Mouse (Mus musculus): ENCODE data around the gene Fstl1.
A peak's percentile ranks its signal among the peaks of the same experiment; 100 is the strongest.

Fstl1 gene

DNA sequence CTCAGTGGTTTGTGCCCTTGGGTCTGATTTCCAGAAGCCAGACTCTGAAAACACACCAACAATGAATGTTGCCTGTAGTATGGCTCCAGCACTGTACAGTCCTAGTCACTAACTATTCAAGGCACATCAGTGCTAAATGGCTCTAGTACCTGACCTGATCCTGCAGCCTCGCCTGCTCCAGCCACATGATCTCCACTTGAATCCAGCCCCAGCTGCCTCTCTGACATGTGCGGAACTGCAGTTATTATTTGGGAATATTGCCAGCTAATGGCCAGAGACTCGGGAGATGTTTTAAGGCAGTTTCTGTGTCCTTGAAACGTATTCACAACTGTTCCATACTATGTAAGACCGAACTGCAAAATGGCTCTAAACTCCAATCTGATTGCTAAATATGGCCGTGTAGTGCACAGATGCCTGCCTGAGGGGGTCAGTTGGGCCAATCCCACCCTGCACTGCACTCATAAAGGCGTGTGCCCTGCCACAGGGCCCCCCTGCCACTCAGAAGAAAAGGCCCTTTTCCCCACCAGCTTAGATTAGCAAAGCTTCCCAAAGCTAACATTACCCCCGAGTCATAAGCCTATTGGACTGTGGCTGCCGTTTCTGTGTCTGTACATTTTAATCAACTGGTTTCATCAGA is 11.0 kb downstream of the Fstl1 start:
- DNase-seq (ENCODE audit: low read depth, low spot score), result no peak

DNA sequence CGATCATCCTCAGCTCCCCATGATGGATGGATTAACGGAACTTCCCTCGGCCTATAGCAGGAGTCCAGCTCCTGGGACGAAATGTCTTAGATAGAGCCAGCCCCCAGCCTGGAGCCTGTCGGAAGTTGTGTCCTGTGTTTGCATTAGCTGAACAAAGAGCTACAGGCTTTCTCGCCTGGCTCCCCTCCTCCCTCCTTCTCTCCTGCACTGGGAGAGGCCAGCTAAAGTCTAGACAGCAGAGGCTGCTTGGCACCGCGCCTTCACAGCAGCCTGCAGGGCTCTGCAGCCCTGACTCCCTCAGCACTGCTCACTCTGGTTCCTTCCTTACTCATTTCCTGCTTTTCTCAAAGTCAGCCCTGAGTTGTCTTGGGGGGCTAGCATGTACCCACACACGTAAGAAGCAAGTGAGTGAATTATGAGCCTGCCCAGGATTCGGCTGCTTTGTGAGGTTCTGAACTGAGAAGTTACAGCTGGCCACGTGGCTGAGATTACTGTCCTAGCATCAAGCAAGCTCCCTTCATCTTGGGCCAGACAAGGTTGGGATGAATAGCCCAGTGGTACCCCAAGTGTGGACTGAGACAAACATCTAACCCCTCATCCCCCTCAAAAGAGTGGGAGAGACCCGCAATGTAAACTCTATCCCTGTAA is 11.8 kb downstream of the Fstl1 start:
- no peak for DNase-seq (ENCODE audit: low read depth, low spot score)

DNA sequence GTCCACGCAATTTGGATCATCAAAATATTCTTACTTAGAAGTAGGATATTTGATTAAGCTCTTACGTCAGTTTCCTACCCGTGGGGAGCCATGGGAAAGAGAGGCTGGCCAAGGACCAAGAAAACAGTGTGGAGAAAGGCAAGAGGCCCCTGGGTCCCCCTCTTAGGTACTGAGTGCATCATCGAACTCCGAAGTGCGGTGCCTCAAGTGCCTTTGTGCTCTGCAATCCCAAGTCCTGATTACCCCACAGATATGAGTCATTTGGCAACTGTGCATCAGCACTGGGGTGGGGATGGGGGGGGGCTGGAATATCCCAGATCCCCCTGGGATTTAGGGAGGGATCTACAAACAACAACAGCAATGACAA is 12.3 kb downstream of the Fstl1 start:
- no peak for DNase-seq (ENCODE audit: low read depth, low spot score)

DNA sequence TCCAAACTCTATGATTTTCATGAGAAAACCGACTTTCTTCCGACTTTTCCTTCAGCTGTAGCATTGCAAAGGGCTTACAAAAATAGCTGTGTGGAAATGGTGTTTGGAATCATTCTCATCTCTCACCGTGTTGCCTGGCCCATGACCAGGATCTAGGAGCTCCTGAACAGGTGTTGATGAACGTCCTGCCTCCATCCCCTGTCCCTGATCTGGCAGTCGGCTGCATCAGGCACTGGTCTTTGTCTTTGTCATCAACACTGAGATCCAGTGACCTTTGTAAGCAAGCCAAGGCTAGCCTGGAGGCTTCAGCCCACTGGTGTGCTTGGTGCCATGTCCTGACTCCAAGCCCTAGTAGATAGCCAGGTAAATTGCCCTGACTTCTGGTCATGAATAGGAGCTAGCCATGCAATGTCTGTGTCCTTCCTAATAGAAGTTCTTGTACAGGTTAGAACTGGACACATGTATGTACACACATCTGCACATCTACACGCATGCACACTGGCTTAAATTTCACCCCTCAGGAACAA is 12.8 kb downstream of the Fstl1 start:
- no peak for DNase-seq (ENCODE audit: low read depth, low spot score)

DNA sequence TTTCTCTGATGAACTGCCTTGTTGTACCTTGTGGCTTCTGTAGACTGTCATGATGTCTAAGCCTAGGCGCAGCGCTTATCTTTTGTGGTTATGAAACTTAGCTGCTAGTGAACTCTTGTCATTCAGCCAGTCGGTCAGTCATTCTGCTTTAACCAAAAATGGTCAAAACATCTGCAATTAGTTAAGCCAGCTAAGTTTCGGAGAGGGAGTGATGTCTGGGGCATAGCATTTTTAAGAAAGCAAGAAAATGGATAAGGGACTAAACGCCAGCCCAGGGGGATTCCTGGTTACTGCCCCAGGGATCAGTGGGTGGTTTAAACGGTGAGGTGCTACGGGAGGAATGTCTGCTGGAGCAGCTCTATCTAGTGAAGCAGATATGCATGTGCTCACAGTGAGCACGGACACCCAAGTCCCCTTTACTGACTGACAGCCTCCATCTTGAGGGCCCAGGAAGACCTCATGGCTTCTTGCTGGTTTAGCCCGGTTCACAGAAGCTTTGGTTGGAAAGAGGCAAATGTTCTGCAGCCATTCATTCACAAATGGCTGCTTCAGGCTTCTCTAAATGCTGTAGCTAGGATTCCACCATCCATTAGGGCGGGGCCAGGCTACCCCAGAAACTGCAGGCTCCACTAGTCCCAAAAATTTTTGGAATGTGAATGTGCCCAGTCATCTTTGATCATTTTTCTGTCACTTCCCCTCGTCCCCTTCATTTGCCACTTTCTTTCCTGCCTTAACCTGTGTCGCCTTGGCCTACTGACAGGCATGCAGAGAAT is 13.5 kb downstream of the Fstl1 start:
- no peak for DNase-seq (ENCODE audit: low read depth, low spot score)

DNA sequence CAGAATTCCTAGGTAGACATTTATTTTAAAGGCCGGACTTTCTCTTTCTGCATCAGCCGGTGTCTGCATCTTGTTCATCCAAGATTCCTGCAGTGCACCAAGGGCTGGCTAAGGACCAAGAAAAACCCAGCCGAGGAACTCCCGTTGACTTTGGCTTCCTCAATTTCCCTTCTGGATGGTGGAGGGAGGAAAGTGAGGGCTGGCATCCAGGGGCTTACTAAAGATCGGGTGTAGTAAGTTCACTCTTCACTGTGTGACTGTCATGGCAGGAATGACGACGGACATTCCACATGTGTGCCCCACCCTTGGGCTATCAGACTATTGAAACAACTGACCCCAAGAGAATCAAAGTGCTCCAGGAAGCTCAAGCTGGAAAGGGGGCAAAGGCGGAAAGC is 14.1 kb downstream of the Fstl1 start:
- no peak for DNase-seq (ENCODE audit: low read depth, low spot score)

DNA sequence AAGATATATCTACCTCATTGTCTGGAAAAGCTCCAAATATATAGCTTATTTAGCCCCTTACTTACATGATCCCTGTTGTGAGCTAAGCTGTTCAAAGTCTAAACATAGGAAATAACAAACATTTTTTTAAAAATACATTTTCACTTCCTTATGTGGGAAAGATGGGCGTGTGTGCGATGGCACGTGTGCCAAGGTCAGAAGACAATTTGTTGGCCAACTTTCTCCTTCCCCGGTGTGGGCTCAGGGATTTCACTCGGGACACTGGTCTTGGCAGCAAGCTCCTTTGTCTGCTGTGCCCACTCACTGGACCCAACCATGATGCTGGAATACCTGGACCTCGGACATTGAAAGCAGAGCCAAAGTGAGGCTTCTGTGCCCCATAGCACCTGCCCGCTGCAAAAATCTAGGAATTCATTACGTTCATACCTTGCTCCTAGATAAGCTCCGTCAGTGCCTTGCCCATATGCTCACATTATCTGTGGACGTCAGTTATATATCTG is 19.0 kb downstream of the Fstl1 start:
- no peak for DNase-seq (ENCODE audit: low read depth, low spot score)

DNA sequence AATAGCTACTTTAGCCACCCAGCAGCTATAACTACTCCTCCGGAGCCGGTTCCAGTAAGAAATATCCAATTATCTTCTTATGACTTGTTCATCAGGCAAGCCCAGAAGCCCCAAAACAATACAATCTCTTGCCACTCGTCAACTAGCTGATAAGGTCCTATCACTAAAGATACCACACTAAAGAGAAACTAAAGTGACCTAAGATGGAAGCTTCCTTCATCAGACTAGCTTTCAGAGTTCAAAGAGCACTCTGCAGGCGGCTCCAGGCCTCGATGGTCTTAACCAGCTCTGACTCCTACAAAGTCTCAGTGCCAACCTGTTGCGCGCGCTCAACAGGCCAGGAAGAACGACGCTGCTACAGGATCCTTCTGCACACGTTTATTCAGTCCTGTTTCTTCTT is 19.6 kb downstream of the Fstl1 start:
- DNase-seq (ENCODE audit: low read depth, low spot score), result no peak

DNA sequence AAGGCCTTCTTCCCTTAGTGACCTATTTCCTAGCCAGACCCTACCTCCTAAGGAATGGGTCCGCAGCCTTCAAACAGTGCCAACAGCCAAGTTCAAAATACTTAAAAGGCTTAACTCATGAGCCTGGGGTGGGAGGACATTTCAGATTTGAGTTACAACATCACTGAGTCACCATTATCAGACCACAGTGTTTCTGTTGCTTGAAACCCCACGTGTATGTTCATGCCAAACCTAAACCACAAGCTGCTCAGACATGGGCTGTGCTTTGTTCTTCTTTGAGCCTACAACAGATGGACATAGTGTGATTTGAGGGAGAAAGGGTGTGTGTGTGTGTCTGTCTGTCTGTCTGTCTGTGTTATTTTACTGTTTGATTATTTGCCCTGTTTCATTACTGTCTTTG is 24.4 kb downstream of the Fstl1 start:
- no peak for DNase-seq (ENCODE audit: low read depth, low spot score)

DNA sequence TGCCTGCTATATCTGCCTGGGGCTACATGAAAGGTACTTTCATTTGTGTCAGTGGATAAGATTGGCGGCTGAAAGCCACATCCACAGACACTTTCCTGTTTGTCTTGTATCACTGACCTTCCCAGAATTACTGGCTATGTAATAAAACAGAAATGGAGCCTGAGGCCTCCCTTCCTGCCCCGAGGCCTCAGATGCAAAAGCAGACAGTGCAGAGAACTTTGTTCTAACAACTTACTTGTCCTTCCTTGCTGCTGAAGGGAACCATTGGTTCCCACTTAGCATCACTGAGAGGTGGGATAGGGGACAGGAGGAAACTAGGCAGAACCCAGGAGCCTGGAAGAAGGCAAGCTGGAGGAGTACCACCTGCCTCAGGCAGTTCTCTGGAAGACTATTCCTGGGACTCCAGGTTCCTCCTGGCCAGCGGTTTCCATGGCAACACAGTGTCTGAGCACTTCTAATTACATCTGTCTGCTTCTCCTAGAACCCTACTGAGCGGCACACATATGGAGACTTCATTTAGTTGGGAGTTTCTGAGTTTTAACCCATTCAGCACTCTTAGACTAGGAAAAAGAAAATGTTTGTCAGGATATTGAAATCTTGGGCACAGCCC is 26.1 kb downstream of the Fstl1 start:
- DNase-seq (ENCODE audit: low read depth, low spot score), result no peak

DNA sequence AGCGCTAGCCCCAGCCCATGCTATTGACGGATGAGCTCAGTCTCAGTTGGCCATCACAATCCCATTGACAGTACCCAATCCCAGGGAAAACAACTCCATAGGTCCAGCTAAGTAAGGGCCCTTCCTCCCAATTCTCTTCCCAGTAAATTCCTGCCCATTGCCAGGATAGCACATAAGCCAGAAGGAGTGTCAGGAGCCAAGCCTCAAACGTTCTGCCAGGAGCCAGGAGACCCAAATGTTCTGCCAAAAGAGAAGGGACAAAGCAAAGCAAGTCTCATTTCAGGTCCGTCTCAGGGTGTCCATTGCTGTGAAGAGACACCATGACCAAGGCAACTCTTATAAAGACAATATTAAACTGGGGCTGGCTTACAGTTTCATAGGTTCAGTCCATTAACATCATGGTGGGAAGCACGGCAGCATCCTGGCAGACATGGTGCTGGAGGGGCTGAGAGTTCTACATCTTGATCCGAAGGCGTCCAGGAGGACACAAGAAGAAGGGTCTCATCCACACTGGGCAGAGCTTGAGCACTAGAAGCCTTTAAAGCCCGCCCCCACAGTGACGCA is 26.8 kb downstream of the Fstl1 start:
- no peak for DNase-seq (ENCODE audit: low read depth, low spot score)

DNA sequence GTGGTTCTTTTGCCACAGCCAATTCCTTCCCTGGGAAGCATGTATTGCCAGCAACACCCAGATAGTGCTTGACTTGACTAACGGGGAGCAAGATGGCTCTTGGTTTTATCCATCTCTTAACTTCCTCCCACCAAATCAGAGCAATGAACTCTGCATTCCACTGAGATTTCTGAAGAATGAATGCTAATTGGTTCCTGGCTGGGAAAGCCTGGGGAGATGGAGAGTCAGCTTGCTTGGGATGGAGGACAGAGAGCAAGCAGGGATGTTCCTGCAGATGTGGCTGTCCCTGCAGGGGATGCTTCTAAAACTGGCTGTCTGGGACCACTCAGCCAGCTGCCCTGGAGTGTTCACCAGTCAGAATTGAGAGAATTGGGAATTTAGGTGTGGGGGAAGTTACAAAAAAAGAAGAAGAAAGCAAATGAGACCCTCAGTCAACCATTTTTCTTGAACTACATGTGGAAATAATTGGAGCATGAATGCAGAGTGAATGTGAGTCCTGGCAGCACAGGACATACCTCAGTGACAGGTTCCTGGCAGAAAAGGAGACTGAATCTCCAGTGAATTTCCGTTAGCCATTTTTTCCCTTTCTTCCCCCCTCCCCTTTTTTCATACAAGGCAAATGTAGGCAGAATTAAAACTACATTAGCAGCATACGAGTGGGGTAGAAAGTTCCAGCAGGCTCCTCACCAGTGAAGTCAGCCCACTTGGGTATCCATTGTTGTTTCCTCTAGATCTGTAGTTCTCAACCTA is 29.2 kb downstream of the Fstl1 start:
- no peak for DNase-seq (ENCODE audit: low read depth, low spot score)

DNA sequence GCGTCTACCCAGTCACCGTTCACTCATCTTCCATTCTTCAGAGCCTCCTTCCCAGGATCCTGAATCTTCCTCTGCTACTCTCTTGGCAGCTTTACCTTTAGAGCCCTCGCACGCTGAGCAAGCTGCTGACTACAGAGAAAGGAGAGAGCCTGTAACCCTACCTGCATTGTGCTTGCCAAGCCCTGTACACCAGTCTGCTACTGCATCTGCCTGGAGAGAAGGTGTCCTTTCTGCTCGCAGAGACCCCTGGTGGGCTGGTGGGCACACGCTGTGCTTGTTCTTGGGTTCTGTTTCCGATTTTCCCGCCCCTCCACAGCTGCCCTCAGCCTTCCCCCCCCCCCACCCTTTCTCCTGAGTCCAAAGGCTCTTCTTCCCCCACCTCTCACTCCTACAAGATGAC is 30.6 kb downstream of the Fstl1 start:
- no peak for DNase-seq (ENCODE audit: low read depth, low spot score)

DNA sequence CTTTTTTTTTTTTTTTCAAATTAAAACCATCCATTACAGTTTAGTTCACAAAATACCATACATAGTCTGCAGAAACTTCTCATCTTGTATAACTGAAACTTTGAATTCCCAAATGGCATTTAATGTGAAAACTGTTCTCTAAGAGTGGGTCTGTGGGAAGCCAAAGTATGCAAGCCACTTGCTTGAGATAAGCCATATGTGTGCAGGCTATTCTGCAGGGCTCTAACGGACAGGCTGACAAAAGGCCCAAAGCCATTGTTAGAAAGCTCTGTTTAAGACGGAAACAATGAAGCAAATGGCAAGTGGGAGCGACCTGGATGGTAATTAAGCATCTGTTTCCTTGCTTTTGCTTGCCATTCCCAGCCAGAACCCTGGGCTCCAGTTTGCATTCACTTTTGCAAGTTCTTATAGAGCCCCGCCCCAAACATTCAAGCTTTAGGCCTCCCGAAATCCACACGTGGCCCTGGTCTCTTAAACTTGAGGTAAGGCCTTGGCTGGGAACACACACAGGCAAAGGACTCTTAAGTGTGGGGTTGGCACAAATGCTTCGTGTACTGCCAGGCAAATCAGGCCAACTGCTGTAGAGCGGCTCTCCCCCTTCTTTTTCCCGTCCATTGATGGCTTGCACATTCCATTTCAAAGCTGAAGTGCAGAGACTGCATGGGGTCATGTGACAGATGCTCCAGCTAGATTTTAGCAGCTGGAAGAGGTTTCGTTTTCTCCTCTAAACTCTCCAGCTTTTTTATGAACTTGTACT is 32.4 kb downstream of the Fstl1 start:
- DNase-seq (ENCODE audit: low read depth, low spot score), result no peak

DNA sequence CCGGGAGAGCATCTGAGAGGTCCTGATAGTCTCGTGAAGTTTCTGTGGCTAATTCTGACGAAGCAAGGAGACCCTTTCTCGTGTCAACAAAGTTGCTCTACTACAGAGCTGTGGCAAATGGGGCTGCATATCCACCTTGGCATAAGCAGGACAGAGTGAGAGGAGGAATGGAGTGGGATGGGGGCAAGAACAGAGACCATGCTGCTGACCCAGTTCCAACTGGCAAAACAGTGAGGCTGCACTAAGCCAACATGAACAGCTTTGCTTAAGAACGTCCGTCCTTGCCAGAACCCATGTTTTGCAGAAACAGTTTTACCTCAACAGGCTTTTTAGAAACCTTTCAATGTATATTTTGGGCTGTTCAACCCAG is 32.9 kb downstream of the Fstl1 start:
- no peak for DNase-seq (ENCODE audit: low read depth, low spot score)

DNA sequence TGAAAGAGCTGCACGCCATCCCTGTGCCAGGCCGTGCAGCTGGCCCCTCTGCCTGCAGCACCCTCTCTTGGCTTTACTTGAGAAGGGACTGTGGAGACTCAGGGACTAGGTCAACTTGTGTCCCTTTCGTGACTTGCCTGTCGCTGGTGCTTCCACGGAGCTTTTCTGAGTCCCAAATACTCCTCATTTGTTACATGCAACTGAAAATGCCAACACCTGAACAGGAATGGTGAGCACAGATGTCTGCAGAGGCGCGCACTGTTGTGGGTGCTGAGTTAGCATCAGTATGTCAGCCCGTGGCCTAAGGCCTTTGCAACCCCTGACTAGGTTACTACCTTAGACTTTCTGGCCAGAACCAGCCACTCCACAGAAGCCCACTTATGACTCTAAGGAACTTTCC is 35.2 kb downstream of the Fstl1 start:
- DNase-seq (ENCODE audit: low read depth, low spot score), result no peak

DNA sequence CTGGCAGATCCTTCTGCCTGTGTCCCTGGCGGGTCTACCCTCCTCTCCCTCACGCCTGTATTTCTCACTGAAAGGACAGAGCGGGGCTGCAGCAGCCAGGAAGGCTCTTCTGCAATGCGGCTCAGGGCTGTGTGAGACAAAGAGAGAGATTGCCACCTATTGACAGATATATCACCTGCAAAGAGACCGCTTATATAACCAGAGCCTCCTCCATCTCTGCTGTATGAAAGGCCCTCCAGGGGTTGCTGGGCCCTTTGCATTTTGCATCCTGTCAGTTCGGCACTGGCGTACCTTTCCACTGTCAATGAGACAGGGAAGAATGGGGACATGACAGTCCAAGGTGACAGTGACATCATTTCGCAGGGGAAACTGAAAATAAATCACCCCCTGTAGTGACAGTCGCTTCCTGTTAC is 35.8 kb downstream of the Fstl1 start:
- DNase-seq (ENCODE audit: low read depth, low spot score), result peak; percentile 69

DNA sequence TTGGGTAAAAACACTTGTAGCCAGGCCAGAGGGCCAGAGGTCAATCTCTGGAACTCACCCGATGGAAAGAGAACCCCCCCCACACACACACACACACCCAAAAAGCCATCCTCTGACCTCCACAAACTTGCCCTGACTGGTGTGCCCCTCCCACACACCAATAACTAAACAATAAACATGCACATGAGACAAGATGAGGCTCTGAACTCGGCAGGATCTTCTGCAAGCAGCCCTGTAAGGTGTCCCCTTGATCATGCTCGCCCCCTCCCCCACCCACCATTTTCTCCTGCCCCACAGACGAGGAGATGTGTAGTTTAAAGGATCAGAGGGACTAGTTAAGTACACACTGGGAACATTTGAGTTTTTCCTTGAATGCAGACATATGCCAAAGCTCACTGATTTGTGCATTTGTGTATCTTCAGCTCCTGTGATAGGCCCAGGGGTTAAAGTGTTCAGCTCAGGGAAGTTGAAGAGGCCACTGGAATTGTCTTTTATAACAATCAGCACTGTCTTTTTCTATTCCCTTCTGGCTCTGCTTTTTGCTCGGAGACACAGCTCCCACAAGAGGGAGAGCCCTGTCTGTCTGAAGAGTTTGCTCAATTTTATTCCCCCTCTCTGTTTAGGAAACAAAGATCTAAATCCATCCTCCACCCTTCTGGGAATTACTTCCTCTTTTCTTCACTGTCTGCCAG is 37.2 kb downstream of the Fstl1 start:
- no peak for DNase-seq (ENCODE audit: low read depth, low spot score)

DNA sequence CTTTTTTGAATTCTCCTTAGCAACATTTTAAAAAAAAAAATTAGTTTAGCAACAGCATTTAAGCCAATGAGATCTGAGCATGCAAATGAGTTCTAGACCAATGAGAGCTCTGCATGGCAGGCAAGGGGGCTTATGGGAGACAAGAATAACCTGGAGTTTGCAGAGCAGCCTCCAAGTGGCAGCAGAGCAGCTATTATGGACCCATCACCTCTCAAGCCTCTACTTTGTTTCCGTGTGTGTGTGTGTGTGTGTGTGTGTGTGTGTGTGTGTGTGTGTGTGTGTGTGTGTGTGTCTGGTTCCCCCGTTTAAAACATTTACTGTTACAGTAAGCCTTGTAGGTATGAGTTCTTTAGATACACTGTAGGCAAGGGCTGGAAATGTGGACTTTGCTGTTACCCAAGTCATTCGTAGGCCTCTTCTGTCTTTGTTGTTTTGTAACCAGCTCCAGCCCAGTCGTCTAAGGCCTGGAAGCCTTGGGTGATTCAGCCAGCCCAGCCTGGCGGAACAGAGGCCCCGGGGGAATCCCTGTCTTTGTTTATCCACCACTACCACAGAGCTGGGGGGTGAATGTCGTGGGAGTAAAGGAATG is 37.8 kb downstream of the Fstl1 start:
- DNase-seq (ENCODE audit: low read depth, low spot score), result peak; percentile 87

DNA sequence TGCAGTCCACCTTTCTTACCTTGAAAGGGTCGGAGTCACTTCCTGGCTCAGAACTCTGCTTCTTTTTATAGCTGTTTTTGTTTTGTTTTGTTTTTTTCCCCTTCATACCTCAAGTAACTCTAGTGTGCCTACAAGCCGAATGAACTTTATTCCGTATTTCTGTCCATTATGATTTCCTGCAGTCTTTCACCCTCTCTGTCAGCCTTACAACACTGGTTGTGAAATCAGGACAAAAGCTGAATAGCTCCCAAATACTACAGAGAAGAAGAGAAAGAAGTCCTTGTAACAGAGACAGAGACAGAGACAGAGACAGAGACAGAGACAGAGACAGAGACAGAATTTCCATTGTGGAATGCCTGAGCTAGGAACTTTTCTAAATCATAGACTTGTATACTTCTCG is 41.3 kb downstream of the Fstl1 start:
- DNase-seq (ENCODE audit: low read depth, low spot score), result no peak

Data from A20 (cell line).